Mouse (Mus musculus) intestine, embryonic 14.5 days (tissue): ENCODE measurements at regions not wholly inside any gene's neighbourhood (a gene's known extent, or its start where the extent isn't known, plus 50 kb on each side); places are given as distances from the start of the nearest gene placed in this dataset.
A peak's percentile ranks its signal among the peaks of the same experiment; 100 is the strongest.

Source experiments
- ATAC-seq: fragments of 200-750 bp; cut with Nextera tagmentation; replicated peaks from 2 replicates; pipeline ENCODE4 v1.8.0; 2017; ENCODE audit warnings: low read depth, moderate number of reproducible peaks, moderate TSS enrichment, moderate library complexity; ENCODE audit not compliant: low FRiP score, low TSS enrichment
- DNase-seq: peaks from one replicate; pipeline ENCODE4 v3.0.0-alpha.2; 2018; ENCODE audit warnings: low spot score
- H3K27ac ChIP-seq: fragments of 300-500 bp; sonication (generic); 2 replicates; pipeline ENCODE4 v1.5.1; 2014; ENCODE audit warnings: low read depth, mild to moderate bottlenecking, control low read depth
- H3K27me3 ChIP-seq: fragments of 300-500 bp; sonication (generic); replicated peaks from 2 replicates; pipeline ENCODE4 v1.6.1; 2014; ENCODE audit warnings: low read length, control low read depth; ENCODE audit not compliant: control insufficient read depth, insufficient read depth
- H3K36me3 ChIP-seq: fragments of 300-500 bp; sonication (generic); 2 replicates; pipeline ENCODE4 v1.6.1; 2014; ENCODE audit warnings: low read length, control low read depth; ENCODE audit not compliant: control insufficient read depth, insufficient read depth
- H3K4me1 ChIP-seq: fragments of 300-500 bp; sonication (generic); replicated peaks from 2 replicates; pipeline ENCODE4 v1.6.1; 2014; ENCODE audit warnings: low read length, control low read depth, mixed read lengths; ENCODE audit not compliant: control insufficient read depth, insufficient read depth
- H3K4me2 ChIP-seq: fragments of 300-500 bp; sonication (generic); 2 replicates; pipeline ENCODE4 v1.6.1; 2014; ENCODE audit warnings: low read length
- H3K4me3 ChIP-seq: fragments of 300-500 bp; sonication (generic); 2 replicates; pipeline ENCODE4 v1.5.1; 2014; ENCODE audit warnings: low read depth, low read length, control low read depth, mixed read lengths
- H3K9ac ChIP-seq: fragments of 300-500 bp; sonication (generic); 2 replicates; pipeline ENCODE4 v1.6.1; 2014; ENCODE audit warnings: mild to moderate bottlenecking, low read length
- H3K9me3 ChIP-seq: fragments of 300-500 bp; sonication (generic); 2 replicates; pipeline ENCODE4 v1.6.1; 2016; ENCODE audit warnings: low read length, control low read depth; ENCODE audit not compliant: control insufficient read depth
- WGBS: fragments of 180-500 bp; shearing (Covaris S2); extraction: QIAGEN DNeasy Blood & Tissue Kit; methylation state at CpG from one replicate; pipeline ENCODE4 v1.1.7; 2014; 5-methylcytosine and 5-hydroxymethylcytosine counted together

DNA sequence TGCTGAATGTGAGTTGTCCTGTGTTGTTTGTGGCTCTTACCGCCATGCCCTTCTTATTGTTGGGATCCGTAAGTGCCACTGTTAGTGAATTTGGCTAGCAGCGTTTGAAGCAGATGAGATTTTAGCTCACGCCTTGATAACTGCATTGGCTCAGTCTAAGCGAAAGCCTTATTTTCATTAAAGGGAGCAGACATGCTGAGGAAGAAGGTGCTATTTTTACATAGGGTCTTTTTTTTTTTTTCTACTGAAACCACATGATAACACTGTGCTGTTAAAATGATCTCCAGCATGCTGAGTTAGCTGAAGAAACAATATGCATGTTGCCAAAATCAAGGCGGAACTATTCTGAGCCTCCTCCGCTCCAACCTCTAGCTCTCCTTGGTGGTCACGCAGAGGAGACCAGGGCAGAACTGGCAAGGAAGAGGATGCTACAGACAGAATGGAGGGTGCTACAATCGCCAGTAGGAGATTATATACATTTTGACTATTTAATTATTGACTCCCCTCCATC lies 111.2 kb upstream of the Jade1 start:
- WGBS = 92% methylated on average over 9 of the region's 9 CpGs
- ATAC-seq = no peak
- no peak overlapping the region for H3K9ac ChIP-seq
- no peak overlapping the region for H3K4me2 ChIP-seq
- no peaks in the 10 kb centered on the region for H3K4me1 ChIP-seq
- no peak overlapping the region for H3K27ac ChIP-seq
- H3K27me3 ChIP-seq = no peaks in the 10 kb centered on the region
- H3K36me3 ChIP-seq = no peaks in the 10 kb centered on the region
- 0 out of 2 replicates have a peak, but pooled peaks cover 3% of the 10 kb centered on the region for H3K9me3 ChIP-seq
- H3K4me3 ChIP-seq = no peak overlapping the region
- DNase-seq = no peak

- WGBS = 93% methylated on average over 8 of the region's 8 CpGs
- DNase-seq (no peak), ATAC-seq (no peak)
- no peak overlapping the region for H3K4me3 ChIP-seq
- H3K4me2 ChIP-seq = no peak overlapping the region
- no peaks in the 10 kb centered on the region for H3K4me1 ChIP-seq
- H3K36me3 ChIP-seq = no peaks in the 10 kb centered on the region
- H3K9me3 ChIP-seq = no peaks in the 10 kb centered on the region
- H3K9ac ChIP-seq = no peak overlapping the region
- H3K27me3 ChIP-seq = no peaks in the 10 kb centered on the region
- H3K27ac ChIP-seq = no peak overlapping the region
Observed at GRCm38 (mm10) chr3:41436238-41436637, 119.3 kb upstream of the Jade1 start.

DNA sequence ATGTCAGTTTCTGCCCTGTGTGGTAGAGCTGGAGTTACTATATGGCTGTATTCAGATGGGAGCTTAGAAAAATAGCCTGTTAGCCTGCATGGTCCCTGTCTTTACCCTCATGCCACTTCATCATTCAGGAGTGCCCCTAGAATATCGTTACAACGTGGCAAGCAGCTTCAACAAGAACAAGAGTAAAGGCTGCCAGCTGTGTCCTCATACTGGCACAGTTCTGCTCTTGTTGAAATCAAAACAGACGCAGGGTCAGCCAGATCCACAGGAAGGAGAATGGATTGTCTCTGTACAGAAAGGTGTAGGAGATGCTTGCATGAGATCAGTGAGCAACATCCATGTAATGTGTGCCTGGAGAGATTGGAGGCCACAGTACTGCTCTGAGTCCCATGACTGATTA lies 122.4 kb upstream of the Jade1 start:
- Histone ChIP-seq H3K4me3 (no peak overlapping the region), H3K4me2 (no peak overlapping the region), H3K9me3 (no peaks in the 10 kb centered on the region), H3K9ac (no peak overlapping the region), H3K27ac (no peak overlapping the region), H3K27me3 (no peaks in the 10 kb centered on the region), H3K36me3 (no peaks in the 10 kb centered on the region), H3K4me1 (no peaks in the 10 kb centered on the region)
- 57% methylated on average over 3 of the region's 3 CpGs for WGBS
- ATAC-seq (no peak), DNase-seq (no peak)

- no peak overlapping the region for H3K4me2 ChIP-seq
- H3K27me3 ChIP-seq = no peaks in the 10 kb centered on the region
- DNase-seq (no peak), ATAC-seq (no peak)
- no peak overlapping the region for H3K27ac ChIP-seq
- H3K9ac ChIP-seq = no peak overlapping the region
- no peaks in the 10 kb centered on the region for H3K9me3 ChIP-seq
- H3K36me3 ChIP-seq = no peaks in the 10 kb centered on the region
- no peaks in the 10 kb centered on the region for H3K4me1 ChIP-seq
- no peak overlapping the region for H3K4me3 ChIP-seq
- WGBS = 68% methylated on average over 5 of the region's 5 CpGs
Observed at GRCm38 (mm10) chr3:41432376-41432775, 123.2 kb upstream of the Jade1 start.

DNA sequence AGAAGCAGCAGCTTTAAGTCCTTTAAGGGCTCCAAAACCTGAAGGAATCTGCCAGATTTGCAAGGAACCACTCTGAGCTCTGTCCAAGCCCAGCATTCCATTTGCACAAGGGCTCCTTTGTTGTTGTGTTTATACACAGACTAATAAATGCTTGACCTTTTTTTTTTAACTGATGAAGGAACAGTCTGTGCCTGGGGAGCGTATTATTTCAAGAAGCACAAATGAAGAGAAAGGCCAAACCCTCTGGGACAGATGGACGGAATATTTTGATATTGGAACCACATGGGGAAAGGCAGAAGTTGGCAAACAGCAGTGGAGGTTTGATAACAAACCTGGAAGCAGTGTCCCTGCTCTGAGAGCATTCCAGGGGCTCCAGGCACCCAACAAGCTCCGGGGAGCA lies 125.3 kb upstream of the Jade1 start:
- DNase-seq (no peak), ATAC-seq (no peak)
- Histone ChIP-seq H3K9ac (no peak overlapping the region), H3K36me3 (no peaks in the 10 kb centered on the region), H3K9me3 (no peaks in the 10 kb centered on the region), H3K4me1 (no peaks in the 10 kb centered on the region), H3K27me3 (no peaks in the 10 kb centered on the region), H3K4me2 (no peak overlapping the region), H3K27ac (no peak overlapping the region), H3K4me3 (no peak overlapping the region)
- 41% methylated on average over 3 of the region's 3 CpGs for WGBS

DNA sequence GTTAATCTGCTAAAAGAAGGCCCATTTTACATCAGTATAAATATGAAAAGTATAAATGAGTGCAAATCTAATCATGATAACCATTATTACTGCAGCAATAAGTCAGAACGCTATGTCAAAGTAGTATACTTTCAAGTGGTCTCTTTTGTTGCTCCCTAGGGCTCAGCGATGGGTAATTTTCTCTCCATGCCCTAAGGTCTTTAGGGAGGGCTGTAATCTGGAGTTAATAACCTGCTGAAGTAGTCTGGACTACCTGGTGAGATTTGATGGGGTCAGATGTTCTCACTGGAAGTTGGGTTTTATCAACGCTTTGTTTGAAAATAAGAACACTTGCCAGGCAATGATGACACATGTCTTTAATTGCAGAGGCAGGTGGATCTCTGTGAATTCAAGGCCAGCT lies 128.6 kb upstream of the Jade1 start:
- Histone ChIP-seq H3K9ac (no peak overlapping the region), H3K36me3 (no peaks in the 10 kb centered on the region), H3K4me3 (no peak overlapping the region), H3K27ac (no peak overlapping the region), H3K9me3 (no peaks in the 10 kb centered on the region), H3K4me1 (peaks cover 9% of the 10 kb centered on the region; the same call in 1 of the 2 replicates), H3K27me3 (no peaks in the 10 kb centered on the region), H3K4me2 (no peak overlapping the region)
- DNase-seq (no peak), ATAC-seq (no peak)
- WGBS = 80% methylated on average over 3 of the region's 3 CpGs

GRCm38 (mm10) chr3:41425863-41426262 lies 129.7 kb upstream of the Jade1 start:
- Histone ChIP-seq H3K4me1 (peaks cover 9% of the 10 kb centered on the region; the same call in 1 of the 2 replicates), H3K27ac (no peak overlapping the region), H3K4me3 (no peak overlapping the region), H3K9ac (no peak overlapping the region), H3K9me3 (no peaks in the 10 kb centered on the region), H3K36me3 (no peaks in the 10 kb centered on the region), H3K4me2 (no peak overlapping the region), H3K27me3 (no peaks in the 10 kb centered on the region)
- ATAC-seq (no peak), DNase-seq (no peak)
- 91% methylated on average over 8 of the region's 8 CpGs for WGBS

- peaks cover 9% of the 10 kb centered on the region; the same call in 1 of the 2 replicates for H3K4me1 ChIP-seq
- no peak overlapping the region for H3K9ac ChIP-seq
- no peaks in the 10 kb centered on the region for H3K27me3 ChIP-seq
- peak; percentile 29 for ATAC-seq
- no peaks in the 10 kb centered on the region for H3K36me3 ChIP-seq
- DNase-seq = no peak
- H3K4me2 ChIP-seq = no peak overlapping the region
- no peaks in the 10 kb centered on the region for H3K9me3 ChIP-seq
- H3K27ac ChIP-seq = no peak overlapping the region
- 15% methylated on average over 10 of the region's 10 CpGs for WGBS
- H3K4me3 ChIP-seq = no peak overlapping the region
Observed at GRCm38 (mm10) chr3:41424142-41424939, 131.2 kb upstream of the Jade1 start.

GRCm38 (mm10) chr3:41423630-41424029 lies 131.9 kb upstream of the Jade1 start:
- H3K27me3 ChIP-seq = no peaks in the 10 kb centered on the region
- WGBS = 63% methylated on average over 5 of the region's 5 CpGs
- no peaks in the 10 kb centered on the region for H3K9me3 ChIP-seq
- H3K27ac ChIP-seq = no peak overlapping the region
- peak overlapping the region; percentile 5; the same call in 1 of the 2 replicates for H3K4me2 ChIP-seq
- H3K4me3 ChIP-seq = no peak overlapping the region
- H3K9ac ChIP-seq = no peak overlapping the region
- ATAC-seq = peak; percentile 28; the same call in 1 of the 2 replicates
- DNase-seq = no peak
- peaks cover 9% of the 10 kb centered on the region; the same call in 1 of the 2 replicates for H3K4me1 ChIP-seq
- H3K36me3 ChIP-seq = no peaks in the 10 kb centered on the region
